30 mouse cellular contexts compared by ENCODE assay signal in genomic region chr16:6155556-6155955, GRCm38 (mm10).
DNase-seq lines count a peak whose midpoint lies in the region; ATAC-seq and TF ChIP-seq lines count a peak whose summit lies in the region.
"Had no signal": no experiment of that assay in that cellular context is flagged by ENCODE, and none has a peak within 500 bp of the region (broad histone marks: within the 10 kb centered on the region; RNA-seq: fewer than 3 reads in every experiment).

No protein-coding gene starts in this region.

- H3K27me3 ChIP-seq in kidney, adult 2 months (replicated peaks; ENCODE audit: control insufficient read depth, insufficient read depth, low read length): no peaks in the 10 kb centered on the region
- H3K27me3 ChIP-seq: embryonic facial prominence, embryonic 13.5 days; forebrain, embryonic 15.5 days; intestine, embryonic 15.5 days; liver, embryonic 13.5 days; midbrain, embryonic 13.5 days had no signal

- 38% methylated on average over 2 of the region's 2 CpGs for WGBS in kidney, adult 2 months

- no peak overlapping the region for H3K27ac ChIP-seq in kidney, adult 2 months (ENCODE audit: insufficient read depth, low read depth, low read length)
- H3K27ac ChIP-seq: embryonic facial prominence, embryonic 13.5 days; forebrain, embryonic 10.5 days; forebrain, embryonic 15.5 days; gastrocnemius, adult 2 months; hindbrain, embryonic 10.5 days; hindbrain, postnatal 0 days; intestine, embryonic 15.5 days; kidney, postnatal 0 days; liver, embryonic 13.5 days; macrophage; midbrain, embryonic 13.5 days; stomach, postnatal 0 days had no signal

- no peak for TF ChIP-seq CTCF in kidney, adult 2 months (conservative IDR thresholded peaks at IDR 0.05; ENCODE audit: insufficient read depth, insufficient read length, low read depth, low read length)

- no peaks in the 10 kb centered on the region for H3K36me3 ChIP-seq in kidney, adult 2 months (ENCODE audit: control insufficient read depth, insufficient read depth, low read length)
- H3K36me3 ChIP-seq: embryonic facial prominence, embryonic 13.5 days; forebrain, embryonic 10.5 days; forebrain, embryonic 15.5 days; hindbrain, embryonic 10.5 days; intestine, embryonic 15.5 days; liver, embryonic 13.5 days; midbrain, embryonic 13.5 days had no signal

- DNase-seq in kidney, adult 2 months: peak; percentile 5
- DNase-seq in kidney, postnatal 14 days: no peak
- peak; percentile 81 for DNase-seq in cerebellum, adult 8-10 months
- peak; percentile 84 to 87 for DNase-seq in cerebellum, postnatal 25 days
- DNase-seq in testis, postnatal 14 days (ENCODE audit: low spot score): peak; percentile 21
- DNase-seq in layer of hippocampus, adult 18-20 months (ENCODE audit: low spot score in 2 of 2): no peak
- DNase-seq in lung, postnatal 36 days: no peak
- DNase-seq: gastrocnemius, adult 2 months; gastrocnemius, postnatal 36 days; heart, postnatal 14 days; kidney, adult 8-10 months; left cerebral cortex, postnatal 4 days; liver, embryonic 13.5 days; lung, adult 18-20 months; right cerebral cortex, adult 18-20 months; spleen, adult 18-20 months; thymus, postnatal 4 days had no signal

- no peaks in the 10 kb centered on the region for H3K4me1 ChIP-seq in kidney, adult 2 months (ENCODE audit: control insufficient read depth, insufficient read depth, low read length)
- H3K4me1 ChIP-seq: embryonic facial prominence, embryonic 13.5 days; forebrain, embryonic 15.5 days; hindbrain, embryonic 10.5 days; intestine, embryonic 15.5 days; liver, embryonic 13.5 days had no signal

- no peak for ATAC-seq in granulocyte monocyte progenitor cell, adult 5-6 weeks (replicated peaks; ENCODE audit: poor library complexity, severe bottlenecking)
- ATAC-seq: CD4-positive, CD25-positive, alpha-beta regulatory T cell, adult 4 months; forebrain, embryonic 15.5 days; hindbrain, postnatal 0 days; intestine, embryonic 15.5 days; lung, postnatal 0 days; midbrain, embryonic 13.5 days had no signal

- no peak overlapping the region for H3K4me3 ChIP-seq in kidney, adult 2 months (ENCODE audit: insufficient read depth, low read depth, low read length)
- H3K4me3 ChIP-seq: embryonic facial prominence, embryonic 13.5 days; forebrain, embryonic 10.5 days; forebrain, embryonic 15.5 days; gastrocnemius, adult 2 months; hindbrain, embryonic 10.5 days; intestine, embryonic 15.5 days; liver, embryonic 13.5 days; midbrain, embryonic 13.5 days had no signal

- no peak for TF ChIP-seq POLR2A in kidney, adult 2 months (IDR thresholded peaks at IDR 0.05; ENCODE audit: low read depth, low read length)

Comparison
In these comparisons a context has a peak if more than half of its experiments do, and no peak if none do; other contexts are left out.
1. DNase-seq: peak in kidney, adult 2 months (single experiment), cerebellum, adult 8-10 months (single experiment), cerebellum, postnatal 25 days (2 of 2) and testis, postnatal 14 days (single experiment); none in kidney, postnatal 14 days (single experiment), layer of hippocampus, adult 18-20 months (0 of 2) and lung, postnatal 36 days (single experiment).